Mouse (Mus musculus) cerebral cortex, adult 2 months (tissue): Measurements from ENCODE around the gene Smad5.

Source experiments
- WGBS: fragments of 180-500 bp; shearing (Covaris S2); methylation state at CpG from one replicate; pipeline ENCODE4 v1.1.7; 2018; 5-methylcytosine and 5-hydroxymethylcytosine counted together

Smad5 gene

GRCm38 (mm10) chr13:56753192-56753951, 50.6 kb downstream of the Smad5 start, which contains the start of gene Gm45623:
TSS of gene Gm45623 (minus strand) at chr13:56753827.
- 3% methylated on average over 71 of the region's 71 CpGs for WGBS

DNA sequence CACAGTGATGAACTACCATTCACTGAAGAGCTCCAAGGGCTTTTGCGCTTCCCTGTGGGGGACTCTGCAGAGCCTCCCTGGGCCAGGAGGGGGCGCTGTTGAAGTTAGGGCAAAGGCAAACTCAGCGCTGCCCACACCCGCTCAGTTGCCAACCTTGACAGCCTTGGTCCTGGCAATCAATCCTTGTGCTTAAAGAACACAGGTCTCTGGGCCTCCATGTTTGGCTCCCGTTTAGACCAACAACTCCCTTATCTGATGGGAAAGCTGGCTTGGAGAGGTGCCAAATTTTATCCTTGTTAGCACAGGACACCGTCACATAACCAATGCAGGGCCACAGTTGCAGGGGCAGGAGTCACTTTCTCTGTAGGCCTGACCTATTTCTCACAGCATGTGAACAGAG, 53.1 kb downstream of the Smad5 start:
- 76% methylated on average over 6 of the region's 6 CpGs for WGBS

GRCm38 (mm10) chr13:56757201-56757600, 54.4 kb downstream of the Smad5 start:
- 75% methylated on average over 12 of the region's 12 CpGs for WGBS

GRCm38 (mm10) chr13:56758492-56758891, 55.7 kb downstream of the Smad5 start:
- WGBS: 40% methylated on average over 6 of the region's 6 CpGs

DNA sequence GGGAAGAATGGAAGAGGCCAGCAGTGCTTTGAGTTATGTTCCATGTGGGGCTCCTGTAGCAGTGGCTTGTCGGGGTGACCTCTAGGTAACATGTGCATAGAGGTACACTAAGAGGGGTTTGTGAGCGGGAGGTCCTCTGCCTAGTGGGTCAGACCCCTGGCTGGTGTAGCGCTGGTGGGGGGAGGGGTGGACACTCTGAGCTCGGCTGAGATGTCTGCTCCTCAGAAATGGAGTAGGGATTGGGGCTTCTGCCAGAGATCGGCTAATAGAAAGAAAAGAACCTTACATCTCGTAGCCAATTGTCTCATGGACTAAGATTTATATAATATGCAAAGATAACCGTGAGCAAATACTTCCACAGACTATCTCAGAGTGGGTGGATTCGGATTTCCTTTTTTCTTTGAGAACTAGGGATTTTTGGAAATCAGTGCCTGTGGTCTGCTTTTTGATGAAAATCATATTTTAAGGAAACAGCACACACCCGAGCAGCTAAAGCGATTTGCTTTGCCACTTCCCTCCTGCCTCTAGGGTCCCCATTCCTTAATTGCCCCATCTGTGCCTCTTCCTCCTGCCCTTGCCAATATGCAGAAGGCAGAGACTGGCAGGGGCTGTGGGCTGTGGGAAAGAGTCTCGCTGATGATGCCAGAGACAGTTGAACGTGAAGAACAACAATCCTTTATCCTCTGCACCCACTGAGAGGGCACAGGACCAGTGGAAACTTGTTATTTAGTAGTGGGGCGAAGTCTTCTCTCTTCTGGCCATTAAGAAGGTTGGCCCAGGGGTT, 59.8 kb downstream of the Smad5 start:
- WGBS: 29% methylated on average over 13 of the region's 13 CpGs

- WGBS: 48% methylated on average over 25 of the region's 25 CpGs
These were observed 62.6 kb downstream of the Smad5 start for GRCm38 (mm10) chr13:56765284-56766032.

- 42% methylated on average over 5 of the region's 5 CpGs for WGBS
These were observed 63.4 kb downstream of the Smad5 start for GRCm38 (mm10) chr13:56766211-56766610.

DNA sequence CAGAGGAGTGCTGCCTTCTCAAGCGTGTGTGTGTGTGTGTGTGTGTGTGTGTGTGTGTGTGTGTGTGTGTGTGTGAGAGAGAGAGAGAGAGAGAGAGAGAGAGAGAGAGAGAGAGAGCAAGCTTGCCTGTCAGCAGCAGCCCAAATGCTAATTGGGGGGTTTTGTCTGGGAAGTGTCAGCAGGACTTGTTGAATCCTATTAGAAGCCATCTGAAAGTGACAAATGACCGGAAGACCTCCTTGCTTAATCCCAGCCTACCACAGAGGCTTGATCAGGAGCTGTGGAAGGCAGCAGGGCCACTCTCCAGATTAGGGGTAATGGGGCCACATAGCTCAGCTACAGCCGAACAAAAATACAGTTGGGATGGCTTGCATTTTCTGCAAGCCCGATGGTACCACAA, 66.6 kb downstream of the Smad5 start:
- 72% methylated on average over 4 of the region's 4 CpGs for WGBS

- WGBS: 57% methylated on average over 1 of the region's 1 CpGs
These were observed 67.3 kb downstream of the Smad5 start for GRCm38 (mm10) chr13:56770136-56770578.

DNA sequence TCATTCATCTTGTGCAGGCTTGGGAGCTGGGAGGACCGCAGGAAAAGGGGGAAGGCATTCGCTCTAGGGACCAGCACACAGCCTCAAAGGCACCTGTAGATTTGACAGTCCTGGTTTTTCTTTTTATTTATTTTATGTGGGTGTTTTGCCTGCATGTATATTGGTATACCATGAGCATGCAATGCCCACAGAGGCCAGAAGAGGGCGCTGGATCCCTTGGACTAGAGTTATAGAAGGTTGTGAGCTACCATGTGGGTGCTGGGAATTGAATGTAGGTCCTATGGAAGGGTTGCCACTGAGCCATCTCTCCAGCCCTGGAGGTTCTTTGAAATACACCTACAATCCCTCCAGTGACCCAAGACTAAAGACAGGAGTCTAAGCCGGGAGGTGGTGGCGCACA, 68.0 kb downstream of the Smad5 start:
- 67% methylated on average over 5 of the region's 5 CpGs for WGBS

DNA sequence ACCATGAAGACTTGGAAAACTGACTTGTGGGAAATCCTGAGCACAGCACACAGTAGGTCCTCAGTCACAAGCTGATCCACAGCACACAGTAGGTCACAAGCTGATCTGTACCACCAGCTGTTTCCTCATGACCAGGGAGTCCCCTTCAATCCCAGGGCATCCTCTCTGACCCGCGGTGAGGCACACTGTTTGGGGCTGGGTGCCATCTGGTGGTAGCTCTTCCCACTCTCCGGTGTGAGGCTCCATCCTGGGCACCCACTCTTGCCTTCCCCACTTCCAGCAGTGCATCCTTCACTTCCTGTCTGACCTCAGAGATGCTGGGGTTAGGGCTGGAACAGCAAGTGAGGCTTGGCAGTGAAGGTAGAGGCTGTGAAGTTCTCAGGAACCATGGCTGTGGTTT, 69.8 kb downstream of the Smad5 start:
- WGBS: 47% methylated on average over 3 of the region's 3 CpGs

GRCm38 (mm10) chr13:56773262-56773870, 70.6 kb downstream of the Smad5 start:
- WGBS: 76% methylated on average over 14 of the region's 14 CpGs

DNA sequence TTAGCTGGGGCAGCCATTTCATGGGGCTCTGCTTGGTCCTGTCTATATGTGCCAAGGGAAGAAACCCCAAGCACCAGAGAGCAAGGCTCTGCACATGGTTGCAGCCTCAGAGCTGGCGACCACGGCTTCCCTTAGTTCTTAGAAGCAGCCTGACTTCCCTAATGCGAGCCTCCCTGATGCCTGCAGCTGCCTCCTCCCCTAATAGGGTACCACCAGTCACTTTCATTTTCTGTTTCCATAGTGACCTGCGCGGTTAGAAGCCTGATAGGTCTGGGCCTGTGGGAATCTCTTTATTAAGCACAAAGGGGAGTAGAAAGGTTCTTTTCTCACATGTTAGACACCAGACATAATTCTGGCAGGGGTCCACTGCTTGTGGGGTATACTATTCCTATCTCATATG, 71.5 kb downstream of the Smad5 start:
- WGBS: 70% methylated on average over 5 of the region's 5 CpGs

DNA sequence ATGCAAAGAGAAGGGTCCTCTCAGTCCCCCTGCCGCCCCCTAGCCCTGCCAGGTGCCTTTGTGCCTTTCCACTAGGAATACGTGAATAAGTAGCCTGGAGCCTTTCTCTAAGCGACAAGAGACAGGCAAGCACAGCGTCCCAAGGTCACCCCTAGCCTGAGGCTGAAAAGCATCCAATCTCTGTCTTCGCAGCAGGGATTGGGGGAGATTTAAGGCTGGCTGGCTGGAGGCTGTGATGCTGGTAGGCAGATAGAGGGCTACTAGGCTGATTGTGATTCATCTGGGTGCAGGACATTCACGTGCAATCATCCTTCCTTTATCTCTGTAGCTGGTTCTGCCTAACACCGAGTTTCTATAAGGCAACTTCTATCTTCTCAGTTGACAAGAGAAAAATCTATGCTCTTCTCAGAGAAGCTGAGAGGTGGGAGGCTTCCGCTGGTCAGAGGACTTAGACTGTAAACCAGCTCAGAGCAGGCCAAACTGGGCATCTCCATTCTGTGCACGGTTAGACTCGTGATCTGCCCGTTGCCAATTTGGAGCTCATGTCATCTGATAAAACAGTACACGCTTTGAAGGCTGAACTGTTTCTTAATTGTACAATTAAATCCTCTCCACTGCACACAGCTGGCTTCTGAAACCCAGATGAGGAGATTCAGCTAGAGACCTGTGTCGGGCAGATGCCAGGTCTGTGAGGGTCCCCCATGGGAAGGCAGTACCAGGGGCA, 78.1 kb downstream of the Smad5 start:
- WGBS: 37% methylated on average over 13 of the region's 13 CpGs

GRCm38 (mm10) chr13:56781697-56782096, 78.9 kb downstream of the Smad5 start:
- 70% methylated on average over 3 of the region's 3 CpGs for WGBS

DNA sequence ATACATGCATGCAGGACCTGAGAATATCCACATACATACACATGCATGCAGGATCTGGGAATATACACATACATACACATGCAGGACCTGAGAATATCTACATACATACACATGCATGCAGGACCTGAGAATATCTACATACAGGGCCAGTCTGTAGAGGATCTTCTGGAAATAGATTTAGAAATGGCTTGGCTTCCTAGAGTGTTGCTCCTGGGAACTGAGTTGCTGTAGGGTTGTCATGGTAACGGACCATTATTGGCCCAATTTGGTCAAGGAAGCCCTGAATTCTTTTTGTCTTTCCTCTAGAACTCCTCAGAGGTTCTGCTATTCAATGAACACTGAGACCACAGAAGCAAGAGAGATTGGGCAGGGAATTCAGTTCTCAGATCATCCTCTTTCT, 79.8 kb downstream of the Smad5 start:
- WGBS: 48% methylated on average over 1 of the region's 1 CpGs

GRCm38 (mm10) chr13:56790683-56791082, 87.9 kb downstream of the Smad5 start:
- WGBS: 46% methylated on average over 3 of the region's 3 CpGs
